Mouse (Mus musculus): ENCODE results near the gene Rrbp1. TPM values are rescaled to one million over a fixed set of nuclear protein-coding genes. Genes with fewer than 3 reads are reported as not detected.

Gene Rrbp1
- polyA plus RNA-seq, 1 experiment from 2014 or later = 139 TPM

GRCm38 (mm10) chr2:143982152-143982551 is 28.9 kb downstream of the Rrbp1 start:
- 86% methylated on average over 4 of the region's 4 CpGs for WGBS
- no peaks in the 10 kb centered on the region for H3K9me3 ChIP-seq (ENCODE audit: control insufficient read depth, low read depth, low read length)
- ATAC-seq (ENCODE audit: insufficient number of reproducible peaks, insufficient read depth, low FRiP score, low read depth) = no peak
- H3K27me3 ChIP-seq (ENCODE audit: control insufficient read depth, insufficient read depth, low read length) = no peaks in the 10 kb centered on the region
- H3K36me3 ChIP-seq (ENCODE audit: control insufficient read depth, insufficient read depth, low read length) = peaks cover 21% of the 10 kb centered on the region; the same call in 1 of the 2 replicates
- no peak overlapping the region for H3K9ac ChIP-seq (replicated peaks; ENCODE audit: low read depth, low read length)
- H3K4me2 ChIP-seq (replicated peaks; ENCODE audit: low read depth, low read length) = no peak overlapping the region
- H3K4me1 ChIP-seq (ENCODE audit: control insufficient read depth, insufficient read depth, low read length) = no peaks in the 10 kb centered on the region
- H3K4me3 ChIP-seq (ENCODE audit: low read depth, low read length) = no peak overlapping the region
- no peak overlapping the region for H3K27ac ChIP-seq (ENCODE audit: low read length)

DNA sequence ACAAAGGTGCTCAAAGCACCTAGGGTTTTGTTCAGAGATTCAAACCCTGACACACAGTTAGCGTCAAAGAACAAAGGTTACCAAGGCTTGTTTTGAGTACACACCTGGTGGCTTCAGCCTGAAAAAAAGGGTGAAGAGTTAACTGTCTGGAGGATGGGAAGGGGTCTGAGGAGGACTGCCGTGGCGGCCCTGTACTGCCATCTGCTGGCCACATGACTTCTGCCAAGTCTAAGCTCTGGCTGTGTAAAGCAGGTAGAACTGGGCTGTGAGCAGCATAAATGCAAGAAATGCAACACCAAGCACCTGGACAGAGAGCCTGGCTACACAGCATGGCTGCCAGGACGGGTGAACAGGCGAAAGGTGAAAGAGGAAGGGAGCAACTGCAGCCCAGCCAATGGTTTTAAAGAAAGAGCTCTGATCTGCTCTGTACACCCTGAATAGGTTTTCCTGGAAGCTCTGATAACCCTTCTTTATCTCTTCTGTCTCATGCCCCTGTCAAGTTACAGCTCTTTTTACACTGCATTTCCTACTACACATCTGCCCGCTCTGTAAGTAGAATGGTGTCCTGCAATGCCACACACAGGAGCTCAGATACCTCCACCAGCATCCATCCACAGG is 30.2 kb downstream of the Rrbp1 start:
- peak; percentile 78; the same call in 1 of the 2 replicates for ATAC-seq (ENCODE audit: insufficient number of reproducible peaks, insufficient read depth, low FRiP score, low read depth)
- no peak overlapping the region for H3K4me3 ChIP-seq (ENCODE audit: low read depth, low read length)
- no peaks in the 10 kb centered on the region for H3K9me3 ChIP-seq (ENCODE audit: control insufficient read depth, low read depth, low read length)
- 46% methylated on average over 6 of the region's 6 CpGs for WGBS
- H3K4me1 ChIP-seq (ENCODE audit: control insufficient read depth, insufficient read depth, low read length) = no peaks in the 10 kb centered on the region
- peaks cover 18% of the 10 kb centered on the region; the same call in 1 of the 2 replicates for H3K36me3 ChIP-seq (ENCODE audit: control insufficient read depth, insufficient read depth, low read length)
- no peak overlapping the region for H3K9ac ChIP-seq (replicated peaks; ENCODE audit: low read depth, low read length)
- no peak overlapping the region for H3K4me2 ChIP-seq (replicated peaks; ENCODE audit: low read depth, low read length)
- no peak overlapping the region for H3K27ac ChIP-seq (ENCODE audit: low read length)
- no peaks in the 10 kb centered on the region for H3K27me3 ChIP-seq (ENCODE audit: control insufficient read depth, insufficient read depth, low read length)

DNA sequence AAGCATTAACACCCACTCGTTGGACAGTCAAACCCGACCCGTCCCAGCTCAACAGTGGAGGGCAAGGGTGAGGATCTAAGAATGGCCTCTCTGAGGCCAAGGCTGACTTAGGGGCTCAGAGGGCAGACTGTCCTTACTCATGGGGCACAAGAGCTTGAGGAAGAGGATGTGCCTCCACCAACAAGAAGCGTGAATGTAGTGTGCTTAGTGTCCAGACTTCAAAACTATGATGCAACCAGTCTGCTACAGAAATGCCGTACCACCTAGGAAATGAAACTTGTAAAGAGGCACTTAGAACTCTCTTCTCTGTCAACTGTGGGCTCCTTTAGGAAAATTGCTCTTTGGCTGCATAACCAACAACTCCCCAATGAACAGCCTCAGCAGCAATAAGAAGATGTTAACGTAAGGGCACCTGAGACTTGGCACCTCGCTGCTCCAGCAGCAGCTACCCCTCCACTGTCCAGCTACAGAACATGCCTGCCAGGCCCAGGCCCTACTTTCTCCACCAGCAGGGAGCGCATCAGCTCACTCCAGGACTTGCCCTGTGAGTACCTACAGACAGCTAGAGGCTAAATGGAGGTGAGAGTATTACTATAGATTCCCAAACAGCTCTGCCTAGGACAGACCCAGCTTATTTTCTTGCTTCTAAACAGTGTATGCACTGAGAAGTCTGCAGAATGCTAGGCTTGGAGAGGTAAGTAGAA is 32.5 kb downstream of the Rrbp1 start:
- 90% methylated on average over 8 of the region's 8 CpGs for WGBS
- ATAC-seq (ENCODE audit: insufficient number of reproducible peaks, insufficient read depth, low FRiP score, low read depth) = no peak
- peaks cover 15% of the 10 kb centered on the region for H3K36me3 ChIP-seq (ENCODE audit: control insufficient read depth, insufficient read depth, low read length)

GRCm38 (mm10) chr2:143975146-143975649 is 35.9 kb downstream of the Rrbp1 start:
- ATAC-seq (ENCODE audit: insufficient number of reproducible peaks, insufficient read depth, low FRiP score, low read depth) = no peak
- Histone ChIP-seq H3K36me3 (ENCODE audit: control insufficient read depth, insufficient read depth, low read length) (peaks cover 40% of the 10 kb centered on the region), H3K4me3 (ENCODE audit: low read depth, low read length) (no peak overlapping the region), H3K4me1 (ENCODE audit: control insufficient read depth, insufficient read depth, low read length) (no peaks in the 10 kb centered on the region), H3K9me3 (ENCODE audit: control insufficient read depth, low read depth, low read length) (no peaks in the 10 kb centered on the region), H3K27ac (ENCODE audit: low read length) (no peak overlapping the region), H3K27me3 (ENCODE audit: control insufficient read depth, insufficient read depth, low read length) (no peaks in the 10 kb centered on the region), H3K4me2 (replicated peaks; ENCODE audit: low read depth, low read length) (no peak overlapping the region), H3K9ac (replicated peaks; ENCODE audit: low read depth, low read length) (no peak overlapping the region)
- WGBS = 97% methylated on average over 5 of the region's 5 CpGs

More for the DNA sequence above, 32.5 kb downstream of the Rrbp1 start:
- no peak overlapping the region for H3K4me3 ChIP-seq (ENCODE audit: low read depth, low read length)
- H3K9ac ChIP-seq (replicated peaks; ENCODE audit: low read depth, low read length) = no peak overlapping the region
- no peak overlapping the region for H3K27ac ChIP-seq (ENCODE audit: low read length)
- H3K4me1 ChIP-seq (ENCODE audit: control insufficient read depth, insufficient read depth, low read length) = no peaks in the 10 kb centered on the region
- no peak overlapping the region for H3K4me2 ChIP-seq (replicated peaks; ENCODE audit: low read depth, low read length)
- no peaks in the 10 kb centered on the region for H3K9me3 ChIP-seq (ENCODE audit: control insufficient read depth, low read depth, low read length)
- no peaks in the 10 kb centered on the region for H3K27me3 ChIP-seq (ENCODE audit: control insufficient read depth, insufficient read depth, low read length)

DNA sequence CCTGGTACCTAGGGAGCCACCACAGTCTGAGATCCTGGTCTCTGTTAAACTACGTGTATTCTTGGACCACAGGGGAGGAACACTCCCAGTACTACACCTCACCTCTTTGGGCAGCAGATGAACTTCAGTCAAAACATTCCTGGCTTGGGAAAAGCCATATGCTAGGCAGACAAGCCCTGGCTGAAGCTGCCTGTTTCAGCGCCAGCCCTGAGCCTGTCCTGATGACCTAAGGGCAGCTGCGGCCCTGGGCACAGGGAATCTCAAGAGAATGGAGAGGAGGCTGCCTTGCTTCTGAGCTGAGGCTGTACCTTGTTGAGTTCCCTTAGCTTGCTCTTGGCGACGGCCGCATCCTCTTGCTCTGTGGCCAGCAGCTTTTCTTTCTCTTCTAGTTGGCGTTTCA is 37.9 kb downstream of the Rrbp1 start:
- Histone ChIP-seq H3K36me3 (ENCODE audit: control insufficient read depth, insufficient read depth, low read length) (peaks cover 55% of the 10 kb centered on the region), H3K4me1 (ENCODE audit: control insufficient read depth, insufficient read depth, low read length) (no peaks in the 10 kb centered on the region), H3K9me3 (ENCODE audit: control insufficient read depth, low read depth, low read length) (no peaks in the 10 kb centered on the region), H3K27ac (ENCODE audit: low read length) (no peak overlapping the region), H3K4me3 (ENCODE audit: low read depth, low read length) (no peak overlapping the region), H3K27me3 (ENCODE audit: control insufficient read depth, insufficient read depth, low read length) (no peaks in the 10 kb centered on the region), H3K4me2 (replicated peaks; ENCODE audit: low read depth, low read length) (no peak overlapping the region), H3K9ac (replicated peaks; ENCODE audit: low read depth, low read length) (no peak overlapping the region)
- 92% methylated on average over 7 of the region's 7 CpGs for WGBS
- ATAC-seq (ENCODE audit: insufficient number of reproducible peaks, insufficient read depth, low FRiP score, low read depth) = no peak

DNA sequence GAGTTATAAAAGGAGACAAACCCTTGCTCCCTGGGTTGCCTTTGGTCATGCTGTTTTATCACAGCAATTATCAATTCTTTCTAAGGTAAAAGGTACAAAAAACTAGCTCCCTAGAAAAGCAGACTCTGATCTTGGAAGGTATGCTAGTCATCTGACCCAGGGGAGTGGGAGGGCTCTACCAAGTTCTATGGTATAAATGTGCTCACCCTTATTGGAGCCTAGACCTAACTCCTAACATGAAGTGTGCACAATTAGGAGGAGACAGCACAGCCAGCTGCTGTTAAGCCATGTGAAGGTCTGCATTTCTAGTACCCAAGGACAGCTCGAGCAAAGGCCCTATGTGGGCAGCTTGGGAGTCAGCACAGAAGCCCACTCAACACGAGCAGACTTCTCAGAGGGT is 39.2 kb downstream of the Rrbp1 start:
- no peak overlapping the region for H3K4me3 ChIP-seq (ENCODE audit: low read depth, low read length)
- H3K27ac ChIP-seq (ENCODE audit: low read length) = no peak overlapping the region
- H3K36me3 ChIP-seq (ENCODE audit: control insufficient read depth, insufficient read depth, low read length) = peaks cover 67% of the 10 kb centered on the region
- no peak for ATAC-seq (ENCODE audit: insufficient number of reproducible peaks, insufficient read depth, low FRiP score, low read depth)
- no peak overlapping the region for H3K9ac ChIP-seq (replicated peaks; ENCODE audit: low read depth, low read length)
- H3K27me3 ChIP-seq (ENCODE audit: control insufficient read depth, insufficient read depth, low read length) = no peaks in the 10 kb centered on the region
- H3K4me2 ChIP-seq (replicated peaks; ENCODE audit: low read depth, low read length) = no peak overlapping the region
- H3K9me3 ChIP-seq (ENCODE audit: control insufficient read depth, low read depth, low read length) = no peaks in the 10 kb centered on the region
- no peaks in the 10 kb centered on the region for H3K4me1 ChIP-seq (ENCODE audit: control insufficient read depth, insufficient read depth, low read length)
- WGBS = 78% methylated on average over 2 of the region's 2 CpGs

DNA sequence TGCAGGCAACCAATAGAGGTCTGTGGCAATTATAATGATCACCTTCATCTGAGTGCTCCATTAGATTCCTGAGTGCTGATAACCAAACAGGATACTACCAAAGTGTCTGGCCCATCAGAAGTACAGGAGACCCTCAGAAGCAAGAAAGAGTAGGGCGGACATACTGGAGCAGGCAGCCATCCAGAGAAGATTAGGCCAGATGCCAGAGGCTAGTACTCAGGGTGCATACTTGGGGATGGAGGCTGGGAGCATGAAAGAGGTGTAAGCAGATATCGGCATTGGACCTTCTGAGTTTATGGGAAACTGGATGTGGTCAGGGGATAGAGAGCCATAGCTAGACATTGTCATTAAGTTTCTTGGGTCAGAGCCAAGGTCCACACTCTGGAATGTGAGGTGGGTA is 40.2 kb downstream of the Rrbp1 start:
- H3K9ac ChIP-seq (replicated peaks; ENCODE audit: low read depth, low read length) = no peak overlapping the region
- H3K4me2 ChIP-seq (replicated peaks; ENCODE audit: low read depth, low read length) = no peak overlapping the region
- no peaks in the 10 kb centered on the region for H3K9me3 ChIP-seq (ENCODE audit: control insufficient read depth, low read depth, low read length)
- no peak for ATAC-seq (ENCODE audit: insufficient number of reproducible peaks, insufficient read depth, low FRiP score, low read depth)
- WGBS = 90% methylated on average over 2 of the region's 2 CpGs
- H3K27ac ChIP-seq (ENCODE audit: low read length) = no peak overlapping the region
- no peak overlapping the region for H3K4me3 ChIP-seq (ENCODE audit: low read depth, low read length)
- no peaks in the 10 kb centered on the region for H3K27me3 ChIP-seq (ENCODE audit: control insufficient read depth, insufficient read depth, low read length)
- H3K36me3 ChIP-seq (ENCODE audit: control insufficient read depth, insufficient read depth, low read length) = peaks cover 77% of the 10 kb centered on the region
- no peaks in the 10 kb centered on the region for H3K4me1 ChIP-seq (ENCODE audit: control insufficient read depth, insufficient read depth, low read length)

DNA sequence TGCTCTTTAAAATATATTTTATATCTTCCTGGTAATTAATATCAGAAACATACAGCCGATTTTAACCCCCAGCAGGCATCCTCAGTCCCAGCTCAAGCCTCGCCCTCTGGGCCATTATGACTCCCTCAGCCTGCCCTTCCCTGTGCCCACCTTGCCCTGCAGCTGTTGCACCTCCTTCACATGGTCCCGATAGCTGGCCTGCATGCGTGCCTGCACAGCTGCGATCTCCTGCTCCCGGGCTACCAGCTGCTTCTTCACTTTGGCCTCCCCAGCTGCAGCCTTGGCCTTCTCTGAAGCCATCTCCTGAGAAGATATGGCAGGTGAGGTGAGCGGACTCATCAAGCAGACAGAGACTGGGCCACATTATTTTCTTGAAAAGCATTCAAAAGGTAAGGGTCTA is 41.8 kb downstream of the Rrbp1 start:
- H3K27me3 ChIP-seq (ENCODE audit: control insufficient read depth, insufficient read depth, low read length) = no peaks in the 10 kb centered on the region
- H3K4me3 ChIP-seq (ENCODE audit: low read depth, low read length) = no peak overlapping the region
- ATAC-seq (ENCODE audit: insufficient number of reproducible peaks, insufficient read depth, low FRiP score, low read depth) = no peak
- no peaks in the 10 kb centered on the region for H3K9me3 ChIP-seq (ENCODE audit: control insufficient read depth, low read depth, low read length)
- no peak overlapping the region for H3K27ac ChIP-seq (ENCODE audit: low read length)
- no peak overlapping the region for H3K4me2 ChIP-seq (replicated peaks; ENCODE audit: low read depth, low read length)
- H3K4me1 ChIP-seq (ENCODE audit: control insufficient read depth, insufficient read depth, low read length) = no peaks in the 10 kb centered on the region
- 88% methylated on average over 7 of the region's 7 CpGs for WGBS
- H3K36me3 ChIP-seq (ENCODE audit: control insufficient read depth, insufficient read depth, low read length) = peaks cover 90% of the 10 kb centered on the region
- H3K9ac ChIP-seq (replicated peaks; ENCODE audit: low read depth, low read length) = no peak overlapping the region

Data from stomach, embryonic 14.5 days (tissue).